Mouse (Mus musculus) adrenal gland, adult (tissue): Measurements from ENCODE around the gene Glrx3.

Experiments
- DNase-seq, 2 experiments: peaks; one replicate each; pipeline ENCODE4 v3.0.0; 2022 to 2023; ENCODE audit warnings: low spot score in 1 of 2; ENCODE audit not compliant: inconsistent age in 2 of 2

Gene Glrx3

DNA sequence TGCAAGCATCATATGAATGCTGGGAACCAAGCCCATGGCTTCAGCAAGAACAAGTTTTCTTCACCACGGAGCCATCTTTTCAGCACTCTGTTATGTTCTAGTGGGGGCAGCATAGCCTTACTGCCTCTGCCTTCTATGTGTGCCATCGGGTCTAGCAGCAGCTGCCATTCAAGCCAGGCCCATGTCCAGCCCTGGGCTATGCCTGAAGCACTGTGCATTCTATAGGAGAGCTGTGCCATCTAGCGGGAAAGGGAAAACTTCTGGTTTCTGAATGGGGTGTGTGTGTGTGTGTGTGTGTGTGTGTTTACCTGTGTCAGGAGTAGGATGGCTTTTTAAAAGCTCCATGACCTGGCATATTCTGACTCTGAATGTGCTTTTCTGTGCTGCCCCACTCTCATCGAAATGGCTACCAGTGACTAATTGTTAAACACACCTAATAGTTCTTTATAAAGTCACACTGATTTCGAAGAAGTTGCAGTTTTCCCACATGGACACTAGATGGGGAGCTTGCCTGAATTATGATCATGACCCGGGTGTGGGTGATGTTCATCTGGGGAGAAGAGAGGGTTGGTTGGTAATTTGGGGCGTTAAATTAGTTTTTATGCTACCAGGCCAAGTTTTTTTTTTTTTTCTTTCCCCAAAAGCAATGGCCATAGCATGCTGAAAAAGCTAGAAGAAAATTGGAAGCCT lies 34.2 kb downstream of the Glrx3 start:
- DNase-seq: no peak

DNA sequence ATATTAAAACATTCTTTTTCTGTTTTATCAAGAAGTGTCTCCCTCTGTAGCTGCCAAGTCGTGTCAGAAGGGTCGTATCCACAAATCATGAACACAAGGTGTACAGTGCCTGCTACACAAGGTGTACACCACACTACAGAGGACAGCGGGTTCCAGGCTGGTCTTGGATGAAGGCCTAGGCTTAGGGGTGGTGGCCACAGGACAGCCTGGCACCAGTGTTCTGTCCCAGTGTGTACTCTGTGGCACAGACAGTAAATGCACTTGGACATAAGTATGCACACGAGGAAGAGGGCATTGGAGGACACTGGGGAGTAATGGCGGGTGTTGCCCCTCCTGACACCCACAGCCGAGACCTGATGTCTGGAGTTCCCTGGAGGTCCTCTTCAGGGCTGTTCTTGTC lies 34.7 kb downstream of the Glrx3 start:
- DNase-seq: no peak

DNA sequence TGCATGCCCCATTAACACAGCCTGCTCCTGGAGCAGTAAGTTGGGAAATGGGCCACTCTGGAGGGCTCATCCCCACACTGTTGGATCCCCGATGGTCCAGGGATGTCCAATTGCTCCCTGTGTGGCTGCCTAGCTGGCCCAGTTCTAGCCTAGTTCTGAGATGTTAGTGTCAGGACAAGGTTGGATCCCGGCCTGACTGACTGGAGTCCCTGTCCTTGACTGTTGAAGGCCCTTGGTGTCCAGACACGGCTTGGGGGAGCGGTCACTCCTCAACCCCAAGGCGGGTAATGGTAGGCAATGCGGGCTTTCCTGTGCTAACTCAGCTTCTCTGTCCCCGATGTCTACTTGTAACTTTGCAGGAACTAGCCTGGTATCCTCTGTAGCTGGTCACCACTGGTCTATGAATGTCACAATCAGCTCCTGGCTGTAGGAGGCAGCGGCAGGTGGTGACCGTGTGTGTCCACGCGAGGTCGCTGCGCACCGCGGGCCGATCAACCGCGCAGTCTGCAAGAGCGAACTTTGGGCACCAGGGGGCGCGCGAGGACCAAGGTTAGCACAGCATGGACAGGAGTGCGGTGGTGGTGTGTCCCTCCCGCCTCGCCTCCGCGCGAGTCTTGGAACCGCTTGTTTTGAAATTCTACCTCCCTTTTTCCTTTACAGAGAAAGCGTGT lies 40.7 kb downstream of the Glrx3 start:
- DNase-seq: peak; percentile 92 to 99

DNA sequence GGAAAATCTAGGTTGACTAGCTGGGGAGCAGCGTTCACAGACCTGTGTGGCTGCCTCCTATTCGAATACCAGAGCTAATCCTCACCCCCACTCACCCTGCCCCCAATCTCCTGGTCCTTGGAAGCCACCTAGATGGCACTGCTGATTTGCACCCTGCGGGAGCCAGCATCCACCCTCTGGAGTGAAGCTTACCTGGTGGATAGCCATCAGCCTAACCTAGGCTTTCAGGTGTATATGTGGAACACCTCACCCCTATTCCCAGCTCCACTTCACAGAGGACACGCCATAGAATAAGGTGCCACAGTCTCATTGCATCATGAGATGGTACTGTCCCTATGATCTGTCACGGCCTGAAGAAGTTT lies 41.2 kb downstream of the Glrx3 start:
- DNase-seq: no peak

DNA sequence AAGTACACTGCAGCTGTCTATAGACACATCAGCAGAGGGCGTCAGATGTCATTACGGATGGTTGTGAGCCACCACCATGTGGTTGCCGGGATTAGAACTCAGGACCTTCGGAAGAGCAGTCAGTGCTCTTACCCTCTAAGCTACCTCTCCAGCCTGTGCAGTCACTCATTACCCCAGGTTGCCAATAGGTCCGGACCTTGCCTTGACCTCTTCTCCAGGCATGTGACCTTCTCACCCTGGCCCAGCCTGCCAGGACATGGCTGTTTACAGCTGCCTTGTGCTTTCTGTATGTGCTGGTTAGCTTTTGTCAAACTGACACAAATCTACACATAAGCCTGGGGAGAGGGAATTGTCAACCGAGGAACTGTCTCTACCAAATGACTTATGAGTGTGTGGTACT lies 43.4 kb downstream of the Glrx3 start:
- no peak for DNase-seq

DNA sequence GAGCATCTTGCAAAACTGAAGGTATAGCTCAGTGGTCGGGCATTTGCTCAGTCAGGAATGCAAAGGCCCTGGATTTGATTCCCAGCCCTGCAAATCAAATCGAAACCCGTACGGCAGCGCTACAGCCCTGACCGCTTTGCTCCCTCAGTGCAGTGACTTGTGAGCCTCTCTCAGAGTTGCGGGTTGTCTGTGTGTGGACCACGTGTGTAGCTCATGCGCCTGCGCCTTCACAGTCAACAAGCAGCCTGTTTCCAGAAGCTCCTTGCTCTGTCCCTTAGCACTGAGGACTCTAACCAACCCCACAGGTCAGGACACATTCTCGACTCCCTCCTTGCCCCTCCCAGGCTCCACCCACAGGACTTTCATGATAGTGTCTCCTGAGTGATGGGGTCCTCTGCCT lies 46.6 kb downstream of the Glrx3 start:
- DNase-seq: no peak

DNA sequence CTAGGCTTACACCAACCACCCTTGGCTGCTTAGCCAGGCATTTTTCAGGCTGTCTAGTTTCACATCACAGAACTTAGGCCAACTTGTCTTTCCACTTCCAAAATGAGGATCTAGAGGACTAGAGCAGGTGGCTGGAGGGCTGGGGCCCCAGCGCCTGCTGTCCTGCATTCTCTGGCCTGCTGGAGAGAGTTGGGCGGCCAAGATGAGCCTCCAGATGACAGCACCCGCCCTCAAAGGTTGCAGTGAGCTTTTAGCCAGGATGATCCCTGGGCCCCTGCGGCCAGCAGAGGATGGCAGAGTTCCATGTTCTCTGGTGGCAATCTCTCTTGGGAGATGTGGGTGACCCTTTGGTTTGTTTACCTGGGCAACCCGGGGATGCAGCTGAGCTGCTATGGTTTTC lies 51.0 kb downstream of the Glrx3 start:
- DNase-seq: no peak

DNA sequence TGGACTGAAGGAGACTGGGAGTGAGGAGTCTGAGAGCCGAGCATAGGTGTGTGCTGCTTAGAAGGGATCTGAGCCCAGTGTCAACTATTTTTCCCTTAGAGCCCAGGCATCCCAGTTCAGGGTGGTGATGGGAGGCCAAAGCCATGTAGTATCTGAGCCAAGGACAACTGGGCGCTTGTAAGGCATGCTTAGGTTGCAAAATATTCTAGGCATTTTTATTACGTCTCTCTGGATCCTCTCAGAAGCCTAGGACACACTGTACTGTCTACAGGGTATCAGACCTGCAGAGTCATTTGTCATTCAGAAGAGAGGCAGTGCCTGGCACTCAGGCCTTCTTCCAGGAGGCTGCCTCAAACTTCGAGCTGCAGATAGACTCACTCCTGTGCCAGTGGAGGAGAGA lies 53.3 kb downstream of the Glrx3 start:
- DNase-seq: no peak

DNA sequence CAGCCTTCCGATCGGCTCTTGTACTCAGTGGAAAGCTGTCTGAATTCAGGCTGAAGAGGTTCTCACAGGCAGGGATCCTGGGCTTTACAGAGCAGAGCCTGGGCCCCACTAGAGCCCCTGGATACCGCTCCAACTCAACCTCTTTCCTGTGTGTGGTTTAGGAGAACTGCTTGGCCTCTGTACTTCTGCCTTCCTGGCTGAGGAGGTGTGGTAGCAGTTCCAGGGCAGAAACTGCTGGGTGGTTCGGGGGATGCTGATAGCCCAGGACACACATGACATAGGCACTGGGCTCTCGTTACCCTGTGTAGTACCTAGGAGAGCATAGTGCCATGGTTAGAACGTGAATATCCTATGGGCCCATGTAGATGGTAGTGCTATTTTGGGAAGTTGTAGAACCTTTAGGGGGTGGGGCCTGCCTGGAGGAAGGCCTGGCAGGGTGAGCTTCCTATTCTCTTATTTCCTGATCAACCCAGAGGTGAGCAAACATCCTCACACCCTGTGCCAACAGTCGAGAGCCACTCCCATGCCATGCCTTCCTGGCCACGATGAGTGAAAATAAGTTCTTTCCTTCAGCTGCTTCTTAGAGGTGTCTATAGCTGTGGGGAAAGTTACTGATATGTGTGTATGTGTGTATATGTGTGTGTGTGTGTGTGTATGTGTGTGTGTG lies 55.0 kb downstream of the Glrx3 start:
- DNase-seq: no peak

DNA sequence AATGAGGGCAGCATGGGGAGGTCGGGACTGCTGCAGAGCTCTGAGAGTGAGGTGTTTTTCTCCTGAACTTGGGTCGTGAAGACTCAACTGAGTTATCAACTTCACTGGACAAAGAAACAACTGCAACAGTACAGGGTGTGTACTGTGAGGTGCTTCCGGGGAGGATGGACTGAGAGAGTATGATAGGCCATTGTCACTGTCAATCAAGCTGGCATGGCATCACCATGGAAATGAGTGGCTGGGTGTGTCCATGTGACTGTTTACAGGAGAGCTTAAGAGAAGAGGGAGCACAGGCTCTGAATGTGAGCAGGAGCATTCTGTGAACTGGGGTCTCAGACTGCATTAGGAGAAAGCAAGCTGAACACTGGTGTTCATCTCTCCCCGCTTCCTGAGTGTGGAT lies 61.3 kb downstream of the Glrx3 start:
- DNase-seq: no peak

DNA sequence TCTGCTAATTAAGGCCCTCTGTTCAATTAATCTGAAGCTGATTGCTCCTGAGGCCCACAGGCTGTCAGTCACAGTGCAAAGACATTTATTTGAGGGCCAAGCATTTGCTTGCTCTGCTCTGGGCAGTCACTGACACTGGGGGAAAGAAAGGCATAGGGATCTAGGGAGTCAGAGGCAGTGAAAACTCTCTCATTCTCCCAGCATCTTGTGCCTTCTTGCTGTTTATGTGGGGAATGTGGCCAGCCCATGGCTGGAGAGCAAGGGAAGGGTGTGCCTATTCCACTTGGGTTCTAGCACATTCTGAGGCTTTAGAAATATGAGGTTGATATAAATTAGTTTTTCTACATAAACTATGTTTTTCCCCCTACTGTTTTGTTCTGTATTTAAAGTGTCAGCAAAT lies 80.2 kb downstream of the Glrx3 start:
- no peak for DNase-seq

DNA sequence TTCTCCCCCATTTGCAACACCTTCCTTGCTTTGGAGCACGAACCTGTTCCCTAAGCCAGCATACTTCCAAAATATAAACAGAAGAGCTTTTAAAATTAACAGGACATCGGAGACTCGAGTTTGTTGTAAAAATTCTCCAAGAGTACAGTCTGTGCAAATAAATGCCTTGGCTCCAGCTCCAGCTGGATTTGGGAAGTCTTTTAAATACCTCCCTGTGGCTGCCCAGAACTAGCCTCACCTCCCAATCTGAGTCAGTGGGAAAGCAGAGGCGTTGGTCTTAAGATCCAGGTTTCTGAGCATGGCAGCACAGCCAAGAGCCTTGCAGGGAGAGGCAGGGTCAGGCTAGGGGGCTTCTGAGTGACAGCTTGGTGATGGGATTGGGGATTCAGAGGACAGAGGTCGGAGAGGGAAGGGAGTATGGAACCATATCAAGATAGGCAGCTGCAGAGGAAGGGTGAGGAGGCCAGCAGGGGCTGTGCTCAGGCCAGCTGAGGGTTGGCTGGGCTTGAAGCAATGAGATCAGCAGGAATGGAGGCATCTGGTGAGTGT lies 80.7 kb downstream of the Glrx3 start:
- no peak for DNase-seq
